Mouse (Mus musculus) left cerebral cortex, postnatal 25 days (tissue): ENCODE data around the gene Lamtor1. TPM values are rescaled to one million over a fixed set of nuclear protein-coding genes. Genes with fewer than 3 reads are reported as not detected.

Experiments used
- microRNA-seq, 2 experiments: library from miRNA; unstranded; fragments of <30 nt; microRNA quantifications; one replicate each; pipeline ENCODE4 v1.2.0; 2022
- total RNA-seq, 2 experiments: library from RNA; stranded (reverse); gene quantifications; 2 replicates each; pipeline ENCODE4 v1.2.3; 2021

Lamtor1 gene
- total RNA-seq, 2 experiments from 2014 or later, result 97.2 to 99.6 TPM

Small RNAs within 50 kb of the gene (microRNA-seq; reads per million reads assigned to microRNA genes)
- 0 reads per million in 2 experiments for gene Gm22655

Other genes starting within 250 kb of the Lamtor1 start
- gene Clpb, start 242.3 kb upstream of the Lamtor1 start, total RNA-seq, result 10 to 100 TPM; 51.0 to 51.9 TPM
- gene Phox2a, start 87.6 kb upstream of the Lamtor1 start, total RNA-seq, result not detected
- gene Inppl1, start 67.7 kb upstream of the Lamtor1 start, total RNA-seq, result 10 to 100 TPM; 32.7 to 33.6 TPM
- gene Folr2, start 48.7 kb upstream of the Lamtor1 start, total RNA-seq, result under 1 TPM in 1 of 2 experiments, not detected in 1; 0.37 TPM
- 10 to 100 TPM; 31.2 to 36.8 TPM for gene Anapc15, start 42.2 kb upstream of the Lamtor1 start, total RNA-seq
- 1 to 10 TPM; 3.3 to 5.2 TPM for gene Folr1, start 35.1 kb upstream of the Lamtor1 start, total RNA-seq
- under 1 TPM; 0.11 to 0.14 TPM for gene Tomt, start 455 bp downstream of the Lamtor1 start, total RNA-seq
- gene Lrrc51, start 28.0 kb downstream of the Lamtor1 start, total RNA-seq, result 1 to 10 TPM; 5.6 to 6.9 TPM
- 10 to 100 TPM; 77.1 to 83.2 TPM for gene Numa1, start 28.2 kb downstream of the Lamtor1 start, total RNA-seq
- gene Il18bp, start 112.8 kb downstream of the Lamtor1 start, total RNA-seq, result 1 to 10 TPM; 5.8 to 7.9 TPM
- gene Rnf121, start 159.6 kb downstream of the Lamtor1 start, total RNA-seq, result 10 to 100 TPM; 45.0 to 48.1 TPM
- gene Xndc1, start 159.6 kb downstream of the Lamtor1 start, total RNA-seq, result 10 to 100 TPM; 22.5 to 24.6 TPM
- gene Xntrpc, start 159.8 kb downstream of the Lamtor1 start, total RNA-seq, result 1 to 10 TPM; 1.4 to 3.3 TPM
- under 1 TPM; 0.21 to 0.69 TPM for gene Trpc2, start 177.2 kb downstream of the Lamtor1 start, total RNA-seq
- gene Art1, start 195.8 kb downstream of the Lamtor1 start, total RNA-seq, result not detected
- gene Art5, start 203.6 kb downstream of the Lamtor1 start, total RNA-seq, result not detected
- gene Chrna10, start 210.9 kb downstream of the Lamtor1 start, total RNA-seq, result under 1 TPM; 0.37 to 0.41 TPM